Comparison of ENCODE assay signal across 27 mouse cellular contexts in genomic region chr17:66571860-66572676, GRCm38 (mm10). TPM values are rescaled to one million over a fixed set of nuclear protein-coding genes. Genes with fewer than 3 reads are reported as not detected.
DNase-seq lines count a peak whose midpoint lies in the region; ATAC-seq and TF ChIP-seq lines count a peak whose summit lies in the region.
"Had no signal": no experiment of that assay in that cellular context is flagged by ENCODE, and none has a peak within 500 bp of the region (broad histone marks: within the 10 kb centered on the region; RNA-seq: fewer than 3 reads in every experiment).

No protein-coding gene starts in this region.

- intact Hi-C loops in gastrocnemius, postnatal 14 days (cut with DNase I; ENCODE audit: low total_unique reads), result no loop called here

- no peaks in the 10 kb centered on the region for H3K9me3 ChIP-seq in lung, embryonic 16.5 days (ENCODE audit: control insufficient read depth, low read length)
- no peaks in the 10 kb centered on the region for H3K9me3 ChIP-seq in limb, embryonic 15.5 days
- H3K9me3 ChIP-seq: forebrain, embryonic 10.5 days; hindbrain, embryonic 10.5 days; intestine, embryonic 15.5 days; limb, embryonic 12.5 days; liver, embryonic 13.5 days; midbrain, embryonic 10.5 days; neural tube, embryonic 15.5 days had no signal

- peak overlapping the region; percentile 5; the same call in 1 of the 2 replicates for H3K4me3 ChIP-seq in lung, embryonic 16.5 days (ENCODE audit: low read length)
- H3K4me3 ChIP-seq in lung, adult 2 months (replicated peaks; ENCODE audit: extremely low read depth, low read depth, low read length), result no peak overlapping the region
- H3K4me3 ChIP-seq in limb, embryonic 15.5 days, result no peak overlapping the region
- H3K4me3 ChIP-seq: forebrain, embryonic 10.5 days; hindbrain, embryonic 10.5 days; intestine, embryonic 15.5 days; limb, embryonic 12.5 days; liver, embryonic 13.5 days; midbrain, embryonic 10.5 days; neural tube, embryonic 15.5 days had no signal

- ATAC-seq in lung, embryonic 16.5 days (ENCODE audit: low read depth), result peak; percentile 87
- no peak for ATAC-seq in limb, embryonic 15.5 days (ENCODE audit: insufficient number of reproducible peaks, low FRiP score, low TSS enrichment, low read depth)
- ATAC-seq: activated CD4-positive, CD25-positive, alpha-beta regulatory T cell, adult 4 months; forebrain, embryonic 16.5 days; hindbrain, embryonic 16.5 days; intestine, embryonic 15.5 days had no signal

- TF ChIP-seq POLR2A in lung, adult 2 months (IDR thresholded peaks at IDR 0.05; ENCODE audit: borderline replicate concordance, extremely low read depth, low read depth, low read length), result no peak

- H3K36me3 ChIP-seq in lung, embryonic 16.5 days (ENCODE audit: control insufficient read depth, insufficient read depth, low read length), result no peaks in the 10 kb centered on the region
- no peaks in the 10 kb centered on the region for H3K36me3 ChIP-seq in limb, embryonic 15.5 days
- H3K36me3 ChIP-seq: forebrain, embryonic 10.5 days; G1E; hindbrain, embryonic 10.5 days; intestine, embryonic 15.5 days; limb, embryonic 12.5 days; liver, embryonic 13.5 days; midbrain, embryonic 10.5 days; neural tube, embryonic 15.5 days had no signal

- H3K27ac ChIP-seq in lung, embryonic 16.5 days (ENCODE audit: low read length), result peak overlapping the region; percentile 72
- 0 out of 2 replicates have a peak overlapping the region, but pooled peaks have one; percentile 9 for H3K27ac ChIP-seq in limb, embryonic 15.5 days
- H3K27ac ChIP-seq: forebrain, embryonic 10.5 days; hindbrain, embryonic 10.5 days; intestine, embryonic 15.5 days; limb, embryonic 12.5 days; liver, embryonic 13.5 days; macrophage; midbrain, embryonic 10.5 days; neural tube, embryonic 15.5 days; stomach, postnatal 0 days had no signal

- peak overlapping the region; percentile 34 for H3K4me2 ChIP-seq in lung, embryonic 16.5 days (ENCODE audit: low read depth, low read length)
- no peak overlapping the region for H3K4me2 ChIP-seq in limb, embryonic 15.5 days
- H3K4me2 ChIP-seq: heart, embryonic 11.5 days; intestine, embryonic 15.5 days; limb, embryonic 12.5 days; liver, embryonic 13.5 days; neural tube, embryonic 15.5 days had no signal

- no peak overlapping the region for H3K9ac ChIP-seq in lung, embryonic 16.5 days (ENCODE audit: low read length)
- H3K9ac ChIP-seq in limb, embryonic 15.5 days, result no peak overlapping the region
- H3K9ac ChIP-seq: intestine, embryonic 15.5 days; limb, embryonic 12.5 days; liver, embryonic 13.5 days; neural tube, embryonic 15.5 days had no signal

- H3K4me1 ChIP-seq in lung, embryonic 16.5 days (replicated peaks; ENCODE audit: control insufficient read depth, insufficient read depth, low read length), result no peaks in the 10 kb centered on the region
- no peaks in the 10 kb centered on the region for H3K4me1 ChIP-seq in lung, adult 2 months (ENCODE audit: control insufficient read depth, insufficient read depth, low read length)
- H3K4me1 ChIP-seq in limb, embryonic 15.5 days, result no peaks in the 10 kb centered on the region
- H3K4me1 ChIP-seq: hindbrain, embryonic 10.5 days; intestine, embryonic 15.5 days; limb, embryonic 12.5 days; liver, embryonic 13.5 days; midbrain, embryonic 10.5 days; neural tube, embryonic 15.5 days had no signal

- 37% methylated on average over 11 of the region's 11 CpGs for WGBS in lung, embryonic 16.5 days
- WGBS in lung, adult 2 months, result 57% methylated on average over 11 of the region's 11 CpGs
- 63% methylated on average over 11 of the region's 11 CpGs for WGBS in limb, embryonic 15.5 days

- peak; percentile 29 for DNase-seq in gastrocnemius, postnatal 14 days
- DNase-seq in gastrocnemius, adult 8-10 months (ENCODE audit: low spot score in 2 of 2), result no peak
- DNase-seq in lung, adult 2 months, result no peak
- peak; percentile 29 for DNase-seq in NIH3T3 (ENCODE audit: low read depth)
- no peak for DNase-seq in thymus, postnatal 36 days
- DNase-seq in right cerebral cortex, postnatal 25 days, result no peak
- DNase-seq: adrenal gland, adult 8-10 months; cerebellum, adult 8-10 months; kidney, adult 8-10 months; liver, embryonic 13.5 days had no signal

- TF ChIP-seq CTCF in lung, adult 2 months (IDR thresholded peaks at IDR 0.05; ENCODE audit: insufficient read depth, low read length), result no peak

- H3K27me3 ChIP-seq in lung, embryonic 16.5 days (ENCODE audit: control insufficient read depth, insufficient read depth, low read depth, low read length), result no peaks in the 10 kb centered on the region
- H3K27me3 ChIP-seq in limb, embryonic 15.5 days, result no peaks in the 10 kb centered on the region
- H3K27me3 ChIP-seq: CH12.LX; intestine, embryonic 15.5 days; limb, embryonic 12.5 days; liver, embryonic 13.5 days; neural tube, embryonic 15.5 days had no signal

RNA-seq across cellular contexts. Expression of gene Themis3, which starts 22.4 kb away (rescaled TPM):
- not detected for total RNA-seq in gastrocnemius, postnatal 14 days (2021)
- total RNA-seq in gastrocnemius, adult 8-10 months (2022), result 1 to 10 TPM in 2 of 4 experiments, under 1 TPM in 2; 0.12 to 4.5 (median 1.0) TPM
- 0.21 and 0.65 TPM in 2 replicates for polyA plus RNA-seq in lung, embryonic 16.5 days (2015; fragmentation: Nextera tagmentation; extraction: Ambion mirVana)
- 0.08 and 0.16 TPM in 2 replicates for polyA plus RNA-seq in lung, adult 2 months (2012; rRNA removed)
- polyA plus RNA-seq in limb, embryonic 15.5 days (2015; fragmentation: Nextera tagmentation; extraction: Ambion mirVana), result 0.09 and 0.14 TPM in 2 replicates
- total RNA-seq: adrenal gland, adult 8-10 months; CH12.LX; G1E; granulocyte monocyte progenitor cell, adult 5-6 weeks had no signal
- polyA plus RNA-seq: activated CD4-positive, CD25-positive, alpha-beta regulatory T cell, adult 4 months; forebrain, embryonic 16.5 days; G1E; heart, embryonic 11.5 days; hindbrain, embryonic 10.5 days; hindbrain, embryonic 16.5 days; limb, embryonic 12.5 days; liver, embryonic 13.5 days; macrophage; midbrain, embryonic 10.5 days; neural tube, embryonic 15.5 days had no signal

RNA-seq across cellular contexts. Expression of gene Rab12, which starts 52.5 kb away (rescaled TPM):
- 100 to 1,000 TPM in 1 of 2 experiments, 10 to 100 TPM in 1; 96.2 to 130 TPM for total RNA-seq in gastrocnemius, postnatal 14 days (2021)
- 100 to 1,000 TPM; 189 to 250 (median 241) TPM for total RNA-seq in gastrocnemius, adult 8-10 months (2022)
- polyA plus RNA-seq in lung, embryonic 16.5 days (2015; fragmentation: Nextera tagmentation; extraction: Ambion mirVana), result 20.0 and 27.8 TPM in 2 replicates
- 45.4 and 53.0 TPM in 2 replicates for polyA plus RNA-seq in lung, adult 2 months (2012; rRNA removed)
- polyA plus RNA-seq in limb, embryonic 15.5 days (2015; fragmentation: Nextera tagmentation; extraction: Ambion mirVana), result 39.7 and 48.6 TPM in 2 replicates

Comparison
In these comparisons a context has a peak if more than half of its experiments do, and no peak if none do; other contexts are left out.
1. DNase-seq: peak in gastrocnemius, postnatal 14 days (single experiment) and NIH3T3 (single experiment); none in gastrocnemius, adult 8-10 months (0 of 2), lung, adult 2 months (single experiment), thymus, postnatal 36 days (0 of 2) and right cerebral cortex, postnatal 25 days (single experiment).